Comparison of ENCODE assay signal across 24 mouse cellular contexts in the genomic region with DNA sequence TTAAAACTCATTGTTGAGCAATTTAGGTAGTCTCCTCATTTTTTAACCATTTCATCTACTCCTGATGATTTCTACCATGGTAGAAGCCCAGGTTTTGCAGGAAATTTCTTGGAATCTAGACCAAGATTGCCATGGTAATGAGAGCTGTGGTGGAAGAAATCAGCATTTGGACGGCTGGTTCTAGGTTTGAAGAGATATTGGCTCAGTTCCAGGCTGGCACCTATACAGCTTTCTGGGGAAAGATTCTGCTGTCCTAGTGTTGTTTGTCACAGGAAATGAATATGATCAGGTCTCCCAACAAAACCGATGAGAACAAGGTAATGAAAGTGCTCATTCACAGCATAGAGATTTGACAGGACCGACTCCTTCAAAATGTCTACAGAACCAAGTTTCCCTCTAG.
"Had no signal": no experiment of that assay in that cellular context is flagged by ENCODE, and none has a peak within 500 bp of the region (broad histone marks: within the 10 kb centered on the region; RNA-seq: fewer than 3 reads in every experiment).

No protein-coding gene starts in this region.

- H3K27me3 ChIP-seq: heart, embryonic 13.5 days; heart, embryonic 15.5 days; hindbrain, embryonic 13.5 days; hindbrain, embryonic 15.5 days; kidney, embryonic 15.5 days; limb, embryonic 13.5 days; limb, embryonic 15.5 days; liver, embryonic 12.5 days had no signal

- H3K4me1 ChIP-seq: heart, embryonic 13.5 days; heart, embryonic 15.5 days; hindbrain, embryonic 13.5 days; hindbrain, embryonic 15.5 days; kidney, embryonic 15.5 days; limb, embryonic 13.5 days; limb, embryonic 15.5 days; liver, embryonic 12.5 days had no signal

- DNase-seq: gastrocnemius, postnatal 14 days; gastrocnemius, postnatal 36 days; heart, adult 11 months; heart, adult 2 months; heart, postnatal 14 days; heart, postnatal 36 days; kidney, adult 11 months; kidney, adult 2 months; kidney, adult 9 months; kidney, postnatal 14 days; kidney, postnatal 36 days; layer of hippocampus, adult 9-11 months; layer of hippocampus, postnatal 36 days had no signal

- H3K4me3 ChIP-seq: heart, adult 2 months; heart, embryonic 13.5 days; heart, embryonic 15.5 days; hindbrain, embryonic 13.5 days; hindbrain, embryonic 15.5 days; kidney, embryonic 15.5 days; limb, embryonic 13.5 days; limb, embryonic 15.5 days; liver, embryonic 12.5 days had no signal

- H3K27ac ChIP-seq: heart, adult 2 months; heart, embryonic 13.5 days; heart, embryonic 15.5 days; hindbrain, embryonic 13.5 days; hindbrain, embryonic 15.5 days; hindbrain, postnatal 0 days; kidney, embryonic 15.5 days; kidney, postnatal 0 days; limb, embryonic 13.5 days; limb, embryonic 15.5 days; liver, embryonic 12.5 days; liver, embryonic 14.5 days had no signal
